Mouse (Mus musculus): ENCODE measurements at regions not wholly inside any gene's neighbourhood (a gene's known extent, or its start where the extent isn't known, plus 50 kb on each side); places are given as distances from the start of the nearest gene placed in this dataset.

GRCm38 (mm10) chr9:100359934-100360716 is 126.5 kb downstream of the Il20rb start:
- Histone ChIP-seq H3K36me3 (replicated peaks) (no peaks in the 10 kb centered on the region), H3K4me3 (no peak overlapping the region), H3K4me1 (peaks cover 17% of the 10 kb centered on the region), H3K27ac (no peak overlapping the region), H3K9me3 (no peaks in the 10 kb centered on the region), H3K27me3 (ENCODE audit: poor library complexity, severe bottlenecking) (peaks cover 46% of the 10 kb centered on the region)
- WGBS: 66% methylated on average over 9 of the region's 9 CpGs
- DNase-seq (ENCODE audit: extremely low spot score, low spot score): peak; percentile 43

DNA sequence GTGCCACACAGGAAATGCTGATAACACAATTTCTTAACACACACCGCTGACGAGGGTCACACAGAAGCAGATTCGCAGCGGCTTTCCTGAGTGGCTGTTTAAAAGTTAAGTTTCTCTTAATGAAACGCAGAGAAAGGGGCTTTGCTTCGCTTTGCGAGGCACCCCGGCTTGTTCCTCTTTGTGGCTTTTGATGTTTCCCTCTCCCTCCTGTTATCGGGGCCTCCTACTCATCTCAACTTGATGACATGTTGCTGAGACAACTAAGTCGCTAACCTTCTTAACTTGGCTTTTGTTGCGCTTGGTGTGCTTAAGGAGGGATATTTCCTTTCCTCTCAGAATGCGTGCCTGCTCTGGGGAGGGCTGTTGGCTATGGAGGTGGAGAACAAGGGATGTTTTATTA is 129.0 kb downstream of the Il20rb start:
- no peak for DNase-seq (ENCODE audit: extremely low spot score, low spot score)
- Histone ChIP-seq H3K4me1 (peaks cover 17% of the 10 kb centered on the region), H3K4me3 (peak overlapping the region; percentile 16; the same call in 1 of the 2 replicates), H3K36me3 (replicated peaks) (no peaks in the 10 kb centered on the region), H3K9me3 (no peaks in the 10 kb centered on the region), H3K27me3 (ENCODE audit: poor library complexity, severe bottlenecking) (peaks cover 50% of the 10 kb centered on the region), H3K27ac (no peak overlapping the region)
- WGBS: 30% methylated on average over 12 of the region's 12 CpGs

DNA sequence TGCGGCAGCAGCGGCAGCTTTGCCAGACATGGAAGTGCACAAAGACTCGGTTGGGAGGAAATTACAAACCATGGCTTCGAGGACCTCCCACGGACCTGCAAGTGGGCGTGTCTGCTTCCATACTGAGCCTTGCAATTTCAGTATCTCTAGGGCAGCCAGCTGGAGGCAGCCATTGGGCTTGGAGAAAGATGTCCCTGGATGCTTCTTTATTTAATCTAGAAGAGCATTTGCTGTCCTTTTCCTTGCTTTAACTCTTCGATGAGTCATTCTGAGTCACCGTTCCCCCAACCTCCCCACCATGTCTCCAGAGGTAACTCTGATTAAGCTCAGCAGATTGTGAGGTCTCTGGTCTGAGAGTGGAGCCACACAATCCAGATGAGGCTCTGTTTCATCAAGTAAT is 145.8 kb downstream of the Il20rb start:
- H3K9me3 ChIP-seq: no peaks in the 10 kb centered on the region
- WGBS: 80% methylated on average over 8 of the region's 8 CpGs
- H3K4me1 ChIP-seq: peaks cover 7% of the 10 kb centered on the region; the same call in 1 of the 2 replicates
- H3K27ac ChIP-seq: no peak overlapping the region
- DNase-seq (ENCODE audit: extremely low spot score, low spot score): no peak
- no peak overlapping the region for H3K4me3 ChIP-seq
- no peaks in the 10 kb centered on the region; the same call in 1 of the 2 replicates for H3K27me3 ChIP-seq (ENCODE audit: poor library complexity, severe bottlenecking)
- no peaks in the 10 kb centered on the region for H3K36me3 ChIP-seq (replicated peaks)

DNA sequence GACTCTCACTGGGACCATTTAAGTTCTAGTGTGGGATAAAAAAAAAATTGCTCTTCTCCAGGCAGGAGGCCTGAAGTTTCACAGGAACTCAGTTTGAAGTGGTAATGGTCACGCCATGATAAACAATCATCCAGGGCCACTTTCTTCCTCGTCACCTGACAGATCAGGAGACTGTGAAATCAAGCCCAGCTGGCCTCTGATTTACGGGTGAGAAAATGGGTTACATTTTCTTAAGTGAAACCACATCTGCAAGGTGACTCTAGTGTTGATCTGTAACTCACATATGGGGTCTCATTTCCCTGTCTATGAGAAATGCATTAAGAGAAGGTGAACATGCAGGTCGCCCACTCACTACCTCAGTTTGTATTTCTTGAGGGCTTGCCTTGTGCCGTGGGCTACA is 178.8 kb downstream of the Il20rb start:
- Histone ChIP-seq H3K4me1 (peaks cover 5% of the 10 kb centered on the region), H3K9me3 (peaks cover 7% of the 10 kb centered on the region; the same call in 1 of the 2 replicates), H3K36me3 (replicated peaks) (no peaks in the 10 kb centered on the region), H3K27me3 (ENCODE audit: poor library complexity, severe bottlenecking) (no peaks in the 10 kb centered on the region), H3K4me3 (no peak overlapping the region), H3K27ac (no peak overlapping the region)
- 73% methylated on average over 5 of the region's 5 CpGs for WGBS
- no peak for DNase-seq (ENCODE audit: extremely low spot score, low spot score)

- Histone ChIP-seq H3K27ac (no peak overlapping the region), H3K36me3 (replicated peaks) (no peaks in the 10 kb centered on the region), H3K4me1 (peaks cover 1% of the 10 kb centered on the region), H3K9me3 (peaks cover 7% of the 10 kb centered on the region; the same call in 1 of the 2 replicates), H3K27me3 (ENCODE audit: poor library complexity, severe bottlenecking) (no peaks in the 10 kb centered on the region), H3K4me3 (no peak overlapping the region)
- no peak for DNase-seq (ENCODE audit: extremely low spot score, low spot score)
- 80% methylated on average over 2 of the region's 2 CpGs for WGBS
These were observed 179.2 kb downstream of the Il20rb start for GRCm38 (mm10) chr9:100307364-100307763.

DNA sequence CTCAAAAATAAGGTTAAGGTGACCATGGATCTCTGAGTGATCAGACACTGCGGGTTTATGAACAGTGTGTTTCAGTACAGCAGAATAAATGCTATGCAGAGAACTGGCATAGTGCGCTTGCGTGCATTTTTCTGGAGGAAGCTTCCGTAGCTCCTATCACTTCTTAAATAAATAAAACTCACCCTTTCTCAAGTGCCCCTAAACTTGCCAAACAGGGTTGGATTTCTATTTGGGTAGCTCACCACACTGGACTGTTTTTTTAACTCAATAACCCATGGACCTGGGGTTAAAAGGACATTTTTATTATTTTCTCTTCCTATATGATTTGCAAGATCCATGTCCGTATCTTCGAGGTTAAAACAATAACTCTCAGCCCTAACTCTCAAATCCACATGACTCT is 182.8 kb downstream of the Il20rb start:
- H3K27me3 ChIP-seq (ENCODE audit: poor library complexity, severe bottlenecking): peaks cover 17% of the 10 kb centered on the region
- no peaks in the 10 kb centered on the region for H3K9me3 ChIP-seq
- H3K36me3 ChIP-seq (replicated peaks): no peaks in the 10 kb centered on the region
- no peak overlapping the region for H3K27ac ChIP-seq
- H3K4me1 ChIP-seq: peaks cover 14% of the 10 kb centered on the region
- H3K4me3 ChIP-seq: no peak overlapping the region
- WGBS: 91% methylated on average over 6 of the region's 6 CpGs
- no peak for DNase-seq (ENCODE audit: extremely low spot score, low spot score)

DNA sequence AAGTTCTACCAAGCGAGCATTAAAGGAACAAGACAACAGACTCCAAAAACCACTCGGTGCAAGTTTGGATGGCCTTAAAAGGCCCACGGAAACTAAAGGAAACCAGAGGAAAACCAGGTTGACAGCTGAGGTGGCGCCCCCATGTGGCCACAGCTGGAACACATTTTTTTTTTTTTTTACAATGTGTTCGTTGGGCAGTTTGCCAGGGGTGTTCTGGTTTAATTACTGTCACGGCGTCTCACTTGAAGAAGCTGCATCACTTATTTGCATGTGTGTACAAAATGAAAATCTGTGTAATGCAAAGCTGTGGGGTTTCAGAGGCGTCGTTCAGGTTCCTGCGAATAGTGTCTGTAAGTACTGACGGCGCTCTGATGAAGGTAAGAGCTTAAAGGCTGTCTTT is 185.0 kb downstream of the Il20rb start:
- no peaks in the 10 kb centered on the region for H3K36me3 ChIP-seq (replicated peaks)
- peaks cover 14% of the 10 kb centered on the region for H3K4me1 ChIP-seq
- H3K27me3 ChIP-seq (ENCODE audit: poor library complexity, severe bottlenecking): peaks cover 24% of the 10 kb centered on the region
- peak; percentile 24 for DNase-seq (ENCODE audit: extremely low spot score, low spot score)
- WGBS: 66% methylated on average over 12 of the region's 12 CpGs
- H3K4me3 ChIP-seq: no peak overlapping the region
- H3K9me3 ChIP-seq: no peaks in the 10 kb centered on the region
- H3K27ac ChIP-seq: no peak overlapping the region

GRCm38 (mm10) chr9:100277361-100277760 is 209.2 kb downstream of the Il20rb start:
- Histone ChIP-seq H3K36me3 (replicated peaks) (no peaks in the 10 kb centered on the region), H3K4me3 (no peak overlapping the region), H3K27me3 (ENCODE audit: poor library complexity, severe bottlenecking) (peaks cover 27% of the 10 kb centered on the region), H3K9me3 (no peaks in the 10 kb centered on the region), H3K27ac (no peak overlapping the region), H3K4me1 (peaks cover 10% of the 10 kb centered on the region)
- DNase-seq (ENCODE audit: extremely low spot score, low spot score): no peak
- WGBS: 88% methylated on average over 13 of the region's 13 CpGs

GRCm38 (mm10) chr9:100266528-100267387 is 219.8 kb downstream of the Il20rb start:
- H3K4me1 ChIP-seq: peaks cover 26% of the 10 kb centered on the region
- peak overlapping the region; percentile 32 for H3K4me3 ChIP-seq
- 15% methylated on average over 16 of the region's 16 CpGs for WGBS
- H3K27me3 ChIP-seq (ENCODE audit: poor library complexity, severe bottlenecking): peaks cover 54% of the 10 kb centered on the region
- no peaks in the 10 kb centered on the region for H3K9me3 ChIP-seq
- DNase-seq (ENCODE audit: extremely low spot score, low spot score): peak; percentile 54
- no peaks in the 10 kb centered on the region for H3K36me3 ChIP-seq (replicated peaks)
- peak overlapping the region; percentile 82 for H3K27ac ChIP-seq

GRCm38 (mm10) chr9:100252409-100252808 is 234.2 kb downstream of the Il20rb start:
- Histone ChIP-seq H3K4me1 (peaks cover 6% of the 10 kb centered on the region; the same call in 1 of the 2 replicates), H3K4me3 (no peak overlapping the region), H3K27me3 (ENCODE audit: poor library complexity, severe bottlenecking) (peaks cover 32% of the 10 kb centered on the region), H3K9me3 (no peaks in the 10 kb centered on the region), H3K27ac (no peak overlapping the region), H3K36me3 (replicated peaks) (no peaks in the 10 kb centered on the region)
- no peak for DNase-seq (ENCODE audit: extremely low spot score, low spot score)
- 89% methylated on average over 10 of the region's 10 CpGs for WGBS
